Mouse (Mus musculus) neural tube, embryonic 11.5 days (tissue): Measurements from ENCODE around the gene Hoxa10. TPM values are rescaled to one million over a fixed set of nuclear protein-coding genes. Genes with fewer than 3 reads are reported as not detected.

Source experiments
- ATAC-seq: fragments of 200-750 bp; cut with Nextera tagmentation; 2 replicates; pipeline ENCODE4 v1.8.0; 2017; ENCODE audit warnings: moderate number of reproducible peaks, mild to moderate bottlenecking, moderate TSS enrichment, moderate library complexity; ENCODE audit not compliant: insufficient read depth, low FRiP score, low TSS enrichment
- DNase-seq: peaks from one replicate; pipeline ENCODE4 v3.0.0-alpha.2; 2015; ENCODE audit warnings: low spot score
- H3K27ac ChIP-seq: fragments of 300-500 bp; sonication (generic); 2 replicates; pipeline ENCODE4 v1.5.1; 2014; ENCODE audit warnings: low read depth, mild to moderate bottlenecking, low read length
- H3K27me3 ChIP-seq: fragments of 300-500 bp; sonication (generic); 2 replicates; pipeline ENCODE4 v1.6.1; 2014; ENCODE audit warnings: mild to moderate bottlenecking, low read length, mixed read lengths; ENCODE audit not compliant: control insufficient read depth, insufficient read depth
- H3K36me3 ChIP-seq: fragments of 300-500 bp; sonication (generic); 2 replicates; pipeline ENCODE4 v1.6.1; 2014; ENCODE audit warnings: mild to moderate bottlenecking, low read length, moderate library complexity, mixed read lengths; ENCODE audit not compliant: control insufficient read depth, insufficient read depth
- H3K4me1 ChIP-seq: fragments of 300-500 bp; sonication (generic); 2 replicates; pipeline ENCODE4 v1.6.1; 2014; ENCODE audit warnings: low read length, mixed read lengths; ENCODE audit not compliant: control insufficient read depth, insufficient read depth
- H3K4me2 ChIP-seq: fragments of 300-500 bp; sonication (generic); 2 replicates; pipeline ENCODE4 v1.6.1; 2014; ENCODE audit warnings: low read depth, mild to moderate bottlenecking, moderate library complexity
- H3K4me3 ChIP-seq: fragments of 300-500 bp; sonication (generic); 2 replicates; pipeline ENCODE4 v1.5.1; 2014; ENCODE audit warnings: low read depth, low read length
- H3K9ac ChIP-seq: fragments of 300-500 bp; sonication (generic); 2 replicates; pipeline ENCODE4 v1.6.1; 2014; ENCODE audit warnings: mild to moderate bottlenecking, low read length
- H3K9me3 ChIP-seq: fragments of 300-500 bp; sonication (generic); 2 replicates; pipeline ENCODE4 v1.6.1; 2016; ENCODE audit warnings: low read length; ENCODE audit not compliant: control insufficient read depth
- WGBS: fragments of 180-500 bp; shearing (Covaris S2); extraction: QIAGEN DNeasy Blood & Tissue Kit; methylation state at CpG from one replicate; pipeline ENCODE4 v1.1.7; 2014; 5-methylcytosine and 5-hydroxymethylcytosine counted together
- polyA plus RNA-seq: library from polyadenylated mRNA; unstranded; fragments of >200 nt; fragmentation: Nextera tagmentation; extraction: Ambion mirVana; gene quantifications from 2 replicates; pipeline ENCODE4 v1.2.1, GENCODE M21; 2014

The Hoxa10 gene
- polyA plus RNA-seq, 1 experiment from 2014 or later = 72.8 TPM

GRCm38 (mm10) chr6:52259811-52260261 lies 19.2 kb upstream of the Hoxa10 start:
- ATAC-seq = no peak
- no peak overlapping the region for H3K27ac ChIP-seq
- peaks cover 8% of the 10 kb centered on the region for H3K4me1 ChIP-seq
- peaks cover 92% of the 10 kb centered on the region for H3K27me3 ChIP-seq
- H3K9me3 ChIP-seq = no peaks in the 10 kb centered on the region
- H3K36me3 ChIP-seq = no peaks in the 10 kb centered on the region
- DNase-seq = peak; percentile 56
- no peak overlapping the region for H3K9ac ChIP-seq
- 0% methylated on average over 39 of the region's 39 CpGs for WGBS
- H3K4me3 ChIP-seq = peak overlapping the region; percentile 26
- H3K4me2 ChIP-seq = peak overlapping the region; percentile 48

GRCm38 (mm10) chr6:52259081-52259790 lies 18.6 kb upstream of the Hoxa10 start:
- Histone ChIP-seq H3K27ac (no peak overlapping the region), H3K27me3 (peaks cover 89% of the 10 kb centered on the region), H3K9ac (no peak overlapping the region), H3K4me1 (peaks cover 8% of the 10 kb centered on the region), H3K4me2 (no peak overlapping the region), H3K9me3 (no peaks in the 10 kb centered on the region), H3K4me3 (peak overlapping the region; percentile 26; the same call in 1 of the 2 replicates), H3K36me3 (no peaks in the 10 kb centered on the region)
- under 1% methylated on average over 24 of the region's 25 CpGs for WGBS
- ATAC-seq (no peak), DNase-seq (peak; percentile 63)

GRCm38 (mm10) chr6:52256956-52257355 lies 16.3 kb upstream of the Hoxa10 start:
- no peak for ATAC-seq
- Histone ChIP-seq H3K36me3 (no peaks in the 10 kb centered on the region), H3K27ac (no peak overlapping the region), H3K9ac (no peak overlapping the region), H3K27me3 (peaks cover 89% of the 10 kb centered on the region), H3K9me3 (no peaks in the 10 kb centered on the region), H3K4me2 (no peak overlapping the region), H3K4me3 (no peak overlapping the region), H3K4me1 (peaks cover 8% of the 10 kb centered on the region)
- DNase-seq = peak; percentile 85
- WGBS = 0% methylated on average over 6 of the region's 6 CpGs

- H3K9ac ChIP-seq = 0 out of 2 replicates have a peak overlapping the region, but pooled peaks have one; percentile 11
These were observed 13.2 kb upstream of the Hoxa10 start for GRCm38 (mm10) chr6:52253511-52254500.

GRCm38 (mm10) chr6:52252775-52253376 lies 12.2 kb upstream of the Hoxa10 start:
- peaks cover 89% of the 10 kb centered on the region for H3K27me3 ChIP-seq
- ATAC-seq = no peak

More at GRCm38 (mm10) chr6:52253511-52254500, 13.2 kb upstream of the Hoxa10 start:
- no peaks in the 10 kb centered on the region for H3K9me3 ChIP-seq
- WGBS = under 1% methylated on average over 59 of the region's 59 CpGs
- no peak overlapping the region; the same call in 1 of the 2 replicates for H3K27ac ChIP-seq
- H3K4me2 ChIP-seq = peak overlapping the region; percentile 32
- peak overlapping the region; percentile 16; the same call in 1 of the 2 replicates for H3K4me3 ChIP-seq
- ATAC-seq (no peak), DNase-seq (peak; percentile 64)
- no peaks in the 10 kb centered on the region for H3K36me3 ChIP-seq
- no peaks in the 10 kb centered on the region for H3K4me1 ChIP-seq
- peaks cover 89% of the 10 kb centered on the region for H3K27me3 ChIP-seq

GRCm38 (mm10) chr6:52252016-52252774 lies 11.5 kb upstream of the Hoxa10 start:
- ATAC-seq (no peak), DNase-seq (peak; percentile 47)
- H3K4me2 ChIP-seq = peak overlapping the region; percentile 35
- peak overlapping the region; percentile 23 for H3K9ac ChIP-seq
- peaks cover 89% of the 10 kb centered on the region for H3K27me3 ChIP-seq
- H3K4me1 ChIP-seq = no peaks in the 10 kb centered on the region
- no peak overlapping the region for H3K27ac ChIP-seq
- H3K36me3 ChIP-seq = no peaks in the 10 kb centered on the region
- no peaks in the 10 kb centered on the region for H3K9me3 ChIP-seq
- under 1% methylated on average over 24 of the region's 24 CpGs for WGBS
- H3K4me3 ChIP-seq = peak overlapping the region; percentile 3; the same call in 1 of the 2 replicates

More at GRCm38 (mm10) chr6:52252775-52253376, 12.2 kb upstream of the Hoxa10 start:
- DNase-seq = peak; percentile 67
- peak overlapping the region; percentile 35 for H3K4me2 ChIP-seq
- H3K9me3 ChIP-seq = no peaks in the 10 kb centered on the region
- no peak overlapping the region for H3K27ac ChIP-seq
- WGBS = under 1% methylated on average over 35 of the region's 35 CpGs
- peak overlapping the region; percentile 10; the same call in 1 of the 2 replicates for H3K4me3 ChIP-seq
- no peaks in the 10 kb centered on the region for H3K4me1 ChIP-seq
- H3K36me3 ChIP-seq = no peaks in the 10 kb centered on the region
- H3K9ac ChIP-seq = peak overlapping the region; percentile 23

GRCm38 (mm10) chr6:52251177-52251879 lies 10.7 kb upstream of the Hoxa10 start:
- Histone ChIP-seq H3K36me3 (no peaks in the 10 kb centered on the region), H3K9me3 (no peaks in the 10 kb centered on the region), H3K4me1 (0 out of 2 replicates have a peak, but pooled peaks cover 3% of the 10 kb centered on the region), H3K27me3 (peaks cover 91% of the 10 kb centered on the region), H3K9ac (no peak overlapping the region), H3K27ac (no peak overlapping the region), H3K4me2 (0 out of 2 replicates have a peak overlapping the region, but pooled peaks have one; percentile 12), H3K4me3 (no peak overlapping the region)
- WGBS = 8% methylated on average over 7 of the region's 7 CpGs
- peak; percentile 13 for DNase-seq
- ATAC-seq = no peak
